Mouse (Mus musculus): ENCODE measurements around the gene Ndufaf7. TPM values are rescaled to one million over a fixed set of nuclear protein-coding genes. Genes with fewer than 3 reads are reported as not detected.

Gene Ndufaf7
- total RNA-seq (2021) = 10 to 100 TPM; 53.7 to 58.1 TPM

- DNase-seq (ENCODE audit: low spot score in 2 of 2) = peak; percentile 95 to 97
- intact Hi-C loops (cut with DNase I) = loop anchor here (2.0 to 10.0 kb wide), 2 partner anchors 102 to 908 kb away; partner anchors contain the start of genes Gpatch11 and Heatr5b
These were observed at the start of gene Ndufaf7, which contains the start of gene Cebpz for GRCm38 (mm10) chr17:78936466-78937228. Gene Ndufaf7, plus strand, starts transcription at chr17:78937136. Gene Cebpz, minus strand, starts transcription at chr17:78937066.

- intact Hi-C loops (cut with DNase I) = no loop called here
- DNase-seq (ENCODE audit: low spot score in 2 of 2) = no peak
These were observed 48.4 kb upstream of the Ndufaf7 start for GRCm38 (mm10) chr17:78888554-78888953.

GRCm38 (mm10) chr17:78889184-78889583 lies 47.8 kb upstream of the Ndufaf7 start:
- intact Hi-C loops (cut with DNase I) = no loop called here
- no peak for DNase-seq (ENCODE audit: low spot score in 2 of 2)

GRCm38 (mm10) chr17:78891020-78891419 lies 45.9 kb upstream of the Ndufaf7 start:
- intact Hi-C loops (cut with DNase I) = no loop called here
- no peak for DNase-seq (ENCODE audit: low spot score in 2 of 2)

- DNase-seq (ENCODE audit: low spot score in 2 of 2) = no peak
- intact Hi-C loops (cut with DNase I) = no loop called here
These were observed 41.9 kb upstream of the Ndufaf7 start for GRCm38 (mm10) chr17:78894991-78895390.

GRCm38 (mm10) chr17:78895394-78895793 lies 41.5 kb upstream of the Ndufaf7 start:
- intact Hi-C loops (cut with DNase I) = no loop called here
- no peak for DNase-seq (ENCODE audit: low spot score in 2 of 2)

GRCm38 (mm10) chr17:78903158-78903557 lies 33.8 kb upstream of the Ndufaf7 start:
- no peak for DNase-seq (ENCODE audit: low spot score in 2 of 2)
- intact Hi-C loops (cut with DNase I) = no loop called here

GRCm38 (mm10) chr17:78906892-78907291 lies 30.0 kb upstream of the Ndufaf7 start, which contains the start of gene Sult6b1:
Gene Sult6b1, minus strand, starts transcription at chr17:78906992.
- intact Hi-C loops (cut with DNase I) = no loop called here

GRCm38 (mm10) chr17:78909374-78909773 lies 27.6 kb upstream of the Ndufaf7 start:
- intact Hi-C loops (cut with DNase I) = no loop called here
- DNase-seq (ENCODE audit: low spot score in 2 of 2) = no peak

More at GRCm38 (mm10) chr17:78906892-78907291, 30.0 kb upstream of the Ndufaf7 start, which contains the start of gene Sult6b1:
- DNase-seq (ENCODE audit: low spot score in 2 of 2) = no peak

GRCm38 (mm10) chr17:78912861-78913281 lies 24.1 kb upstream of the Ndufaf7 start:
- no peak for DNase-seq (ENCODE audit: low spot score in 2 of 2)

GRCm38 (mm10) chr17:78913921-78914320 lies 23.0 kb upstream of the Ndufaf7 start:
- no peak for DNase-seq (ENCODE audit: low spot score in 2 of 2)
- intact Hi-C loops (cut with DNase I) = no loop called here

More at GRCm38 (mm10) chr17:78912861-78913281, 24.1 kb upstream of the Ndufaf7 start:
- intact Hi-C loops (cut with DNase I) = no loop called here

GRCm38 (mm10) chr17:78915772-78916171 lies 21.2 kb upstream of the Ndufaf7 start:
- no peak for DNase-seq (ENCODE audit: low spot score in 2 of 2)
- intact Hi-C loops (cut with DNase I) = loop anchor here (5.0 kb wide), 1 partner anchor 78 kb away; the partner anchor contains the start of genes Gpatch11 and Heatr5b

GRCm38 (mm10) chr17:78916369-78916813 lies 20.5 kb upstream of the Ndufaf7 start, which contains the start of gene Cebpzos:
Gene Cebpzos, plus strand, starts transcription at chr17:78916500.
- DNase-seq (ENCODE audit: low spot score in 2 of 2) = peak; percentile 86 to 90
- intact Hi-C loops (cut with DNase I) = loop anchor here (5.0 kb wide), 1 partner anchor 79 kb away; the partner anchor contains the start of genes Gpatch11 and Heatr5b

- DNase-seq (ENCODE audit: low spot score in 2 of 2) = no peak
- intact Hi-C loops (cut with DNase I) = loop anchor here (5.0 kb wide), 1 partner anchor 80 kb away; the partner anchor contains the start of genes Gpatch11 and Heatr5b
These were observed 20.0 kb upstream of the Ndufaf7 start for GRCm38 (mm10) chr17:78916899-78917298.

- no peak for DNase-seq (ENCODE audit: low spot score in 2 of 2)
- intact Hi-C loops (cut with DNase I) = loop anchor here (5.0 kb wide), 1 partner anchor 80 kb away; the partner anchor contains the start of genes Gpatch11 and Heatr5b
These were observed 19.2 kb upstream of the Ndufaf7 start for GRCm38 (mm10) chr17:78917696-78918095.

GRCm38 (mm10) chr17:78935857-78936256 lies 1.1 kb upstream of the Ndufaf7 start:
- intact Hi-C loops (cut with DNase I) = loop anchor here (2.0 to 10.0 kb wide), 2 partner anchors 101 to 909 kb away; partner anchors contain the start of genes Gpatch11 and Heatr5b
- DNase-seq (ENCODE audit: low spot score in 2 of 2) = no peak

- no peak for DNase-seq (ENCODE audit: low spot score in 2 of 2)
- intact Hi-C loops (cut with DNase I) = loop anchor here (2.0 to 10.0 kb wide), 2 partner anchors 103 to 907 kb away; partner anchors contain the start of genes Gpatch11 and Heatr5b
These were observed 405 bp downstream of the Ndufaf7 start for GRCm38 (mm10) chr17:78937229-78937853.

- DNase-seq (ENCODE audit: low spot score in 2 of 2) = no peak
- intact Hi-C loops (cut with DNase I) = loop anchor here (10.0 kb wide), 1 partner anchor 906 kb away; no protein-coding TSS in a partner anchor
These were observed 2.0 kb downstream of the Ndufaf7 start for GRCm38 (mm10) chr17:78938927-78939326.

GRCm38 (mm10) chr17:78942579-78942978 lies 5.6 kb downstream of the Ndufaf7 start:
- intact Hi-C loops (cut with DNase I) = no loop called here
- DNase-seq (ENCODE audit: low spot score in 2 of 2) = no peak

- DNase-seq (ENCODE audit: low spot score in 2 of 2) = no peak
- intact Hi-C loops (cut with DNase I) = no loop called here
These were observed 14.3 kb downstream of the Ndufaf7 start for GRCm38 (mm10) chr17:78951225-78951624.
